Mouse (Mus musculus): ENCODE data around the gene Sh3d21. TPM values are rescaled to one million over a fixed set of nuclear protein-coding genes. Genes with fewer than 3 reads are reported as not detected.
A peak's percentile ranks its signal among the peaks of the same experiment; 100 is the strongest.

Sh3d21 gene
- polyA plus RNA-seq, 1 experiment from 2014 or later = 2.1 TPM

GRCm38 (mm10) chr4:126134236-126134635, 29.1 kb downstream of the Sh3d21 start:
- Histone ChIP-seq H3K4me2 (replicated peaks) (no peak overlapping the region), H3K27ac (no peak overlapping the region), H3K4me1 (peaks cover 19% of the 10 kb centered on the region), H3K9ac (no peak overlapping the region), H3K27me3 (replicated peaks) (no peaks in the 10 kb centered on the region), H3K9me3 (no peaks in the 10 kb centered on the region), H3K4me3 (no peak overlapping the region), H3K36me3 (peaks cover 78% of the 10 kb centered on the region)
- ATAC-seq (ENCODE audit: low FRiP score, low read depth) = no peak
- WGBS = 91% methylated on average over 4 of the region's 4 CpGs

- H3K4me3 ChIP-seq = no peak overlapping the region
- H3K4me2 ChIP-seq (replicated peaks) = no peak overlapping the region; the same call in 1 of the 2 replicates
- H3K27ac ChIP-seq = no peak overlapping the region
- no peaks in the 10 kb centered on the region for H3K27me3 ChIP-seq (replicated peaks)
- H3K9me3 ChIP-seq = no peaks in the 10 kb centered on the region
- peaks cover 19% of the 10 kb centered on the region for H3K4me1 ChIP-seq
- no peak for ATAC-seq (ENCODE audit: low FRiP score, low read depth)
- WGBS = 71% methylated on average over 6 of the region's 6 CpGs
- no peak overlapping the region for H3K9ac ChIP-seq
- peaks cover 78% of the 10 kb centered on the region for H3K36me3 ChIP-seq
Observed at GRCm38 (mm10) chr4:126132636-126133264, 30.5 kb downstream of the Sh3d21 start.

- H3K4me1 ChIP-seq = peaks cover 19% of the 10 kb centered on the region
- no peaks in the 10 kb centered on the region for H3K9me3 ChIP-seq
- no peak overlapping the region for H3K4me3 ChIP-seq
- WGBS = 50% methylated on average over 10 of the region's 10 CpGs
- peaks cover 77% of the 10 kb centered on the region for H3K36me3 ChIP-seq
- no peaks in the 10 kb centered on the region for H3K27me3 ChIP-seq (replicated peaks)
- H3K27ac ChIP-seq = peak overlapping the region; percentile 2; the same call in 1 of the 2 replicates
- H3K9ac ChIP-seq = no peak overlapping the region
- no peak for ATAC-seq (ENCODE audit: low FRiP score, low read depth)
- H3K4me2 ChIP-seq (replicated peaks) = no peak overlapping the region
Observed at GRCm38 (mm10) chr4:126131290-126132121, 31.8 kb downstream of the Sh3d21 start.

GRCm38 (mm10) chr4:126130502-126130901, 32.8 kb downstream of the Sh3d21 start:
- Histone ChIP-seq H3K9me3 (no peaks in the 10 kb centered on the region), H3K4me1 (peaks cover 19% of the 10 kb centered on the region), H3K27ac (no peak overlapping the region), H3K36me3 (peaks cover 77% of the 10 kb centered on the region), H3K27me3 (replicated peaks) (no peaks in the 10 kb centered on the region), H3K4me3 (no peak overlapping the region), H3K4me2 (replicated peaks) (no peak overlapping the region), H3K9ac (no peak overlapping the region)
- ATAC-seq (ENCODE audit: low FRiP score, low read depth) = no peak
- WGBS = 76% methylated on average over 11 of the region's 11 CpGs

GRCm38 (mm10) chr4:126123309-126124040, 39.8 kb downstream of the Sh3d21 start:
- H3K4me2 ChIP-seq (replicated peaks) = no peak overlapping the region
- H3K27me3 ChIP-seq (replicated peaks) = no peaks in the 10 kb centered on the region
- no peak for ATAC-seq (ENCODE audit: low FRiP score, low read depth)
- no peaks in the 10 kb centered on the region for H3K4me1 ChIP-seq
- WGBS = 93% methylated on average over 10 of the region's 10 CpGs
- no peak overlapping the region for H3K9ac ChIP-seq
- H3K27ac ChIP-seq = no peak overlapping the region
- peaks cover 51% of the 10 kb centered on the region for H3K36me3 ChIP-seq
- H3K9me3 ChIP-seq = peaks cover 14% of the 10 kb centered on the region
- H3K4me3 ChIP-seq = no peak overlapping the region

GRCm38 (mm10) chr4:126120506-126120905, 42.8 kb downstream of the Sh3d21 start:
- Histone ChIP-seq H3K27ac (no peak overlapping the region), H3K9me3 (peaks cover 14% of the 10 kb centered on the region), H3K27me3 (replicated peaks) (no peaks in the 10 kb centered on the region), H3K9ac (no peak overlapping the region), H3K4me2 (replicated peaks) (no peak overlapping the region), H3K36me3 (peaks cover 30% of the 10 kb centered on the region), H3K4me1 (0 out of 2 replicates have a peak, but pooled peaks cover 5% of the 10 kb centered on the region), H3K4me3 (no peak overlapping the region)
- ATAC-seq (ENCODE audit: low FRiP score, low read depth) = no peak
- WGBS = 94% methylated on average over 2 of the region's 2 CpGs

- H3K27ac ChIP-seq = no peak overlapping the region
- H3K9ac ChIP-seq = no peak overlapping the region
- no peaks in the 10 kb centered on the region for H3K27me3 ChIP-seq (replicated peaks)
- ATAC-seq (ENCODE audit: low FRiP score, low read depth) = no peak
- 89% methylated on average over 5 of the region's 5 CpGs for WGBS
- no peak overlapping the region for H3K4me3 ChIP-seq
- H3K4me1 ChIP-seq = 0 out of 2 replicates have a peak, but pooled peaks cover 5% of the 10 kb centered on the region
- H3K36me3 ChIP-seq = peaks cover 25% of the 10 kb centered on the region
- H3K4me2 ChIP-seq (replicated peaks) = no peak overlapping the region
- H3K9me3 ChIP-seq = peaks cover 14% of the 10 kb centered on the region
Observed at GRCm38 (mm10) chr4:126120052-126120451, 43.2 kb downstream of the Sh3d21 start.

GRCm38 (mm10) chr4:126119051-126119450, 44.2 kb downstream of the Sh3d21 start:
- 89% methylated on average over 1 of the region's 1 CpGs for WGBS
- Histone ChIP-seq H3K27me3 (replicated peaks) (no peaks in the 10 kb centered on the region), H3K4me2 (replicated peaks) (no peak overlapping the region), H3K36me3 (peaks cover 18% of the 10 kb centered on the region), H3K9ac (no peak overlapping the region), H3K9me3 (peaks cover 14% of the 10 kb centered on the region), H3K4me1 (0 out of 2 replicates have a peak, but pooled peaks cover 5% of the 10 kb centered on the region), H3K4me3 (no peak overlapping the region), H3K27ac (no peak overlapping the region)
- no peak for ATAC-seq (ENCODE audit: low FRiP score, low read depth)

GRCm38 (mm10) chr4:126118651-126119050, 44.6 kb downstream of the Sh3d21 start:
- Histone ChIP-seq H3K27me3 (replicated peaks) (no peaks in the 10 kb centered on the region), H3K9me3 (peaks cover 14% of the 10 kb centered on the region), H3K27ac (no peak overlapping the region), H3K4me3 (no peak overlapping the region), H3K36me3 (peaks cover 18% of the 10 kb centered on the region), H3K4me1 (0 out of 2 replicates have a peak, but pooled peaks cover 9% of the 10 kb centered on the region), H3K4me2 (replicated peaks) (no peak overlapping the region), H3K9ac (no peak overlapping the region)
- no peak for ATAC-seq (ENCODE audit: low FRiP score, low read depth)
- WGBS = 89% methylated on average over 4 of the region's 4 CpGs

GRCm38 (mm10) chr4:126117116-126117515, 46.2 kb downstream of the Sh3d21 start:
- H3K36me3 ChIP-seq = peaks cover 14% of the 10 kb centered on the region
- no peaks in the 10 kb centered on the region for H3K27me3 ChIP-seq (replicated peaks)
- H3K27ac ChIP-seq = no peak overlapping the region
- no peak overlapping the region for H3K4me3 ChIP-seq
- H3K4me2 ChIP-seq (replicated peaks) = no peak overlapping the region
- 86% methylated on average over 8 of the region's 8 CpGs for WGBS
- peaks cover 14% of the 10 kb centered on the region for H3K9me3 ChIP-seq
- H3K9ac ChIP-seq = no peak overlapping the region
- 0 out of 2 replicates have a peak, but pooled peaks cover 14% of the 10 kb centered on the region for H3K4me1 ChIP-seq
- no peak for ATAC-seq (ENCODE audit: low FRiP score, low read depth)

- Histone ChIP-seq H3K36me3 (peaks cover 10% of the 10 kb centered on the region), H3K4me1 (peaks cover 18% of the 10 kb centered on the region), H3K4me3 (no peak overlapping the region), H3K27ac (no peak overlapping the region), H3K4me2 (replicated peaks) (no peak overlapping the region), H3K9ac (no peak overlapping the region), H3K27me3 (replicated peaks) (no peaks in the 10 kb centered on the region), H3K9me3 (peaks cover 3% of the 10 kb centered on the region; the same call in 1 of the 2 replicates)
- 70% methylated on average over 6 of the region's 6 CpGs for WGBS
- ATAC-seq (ENCODE audit: low FRiP score, low read depth) = no peak
Observed at GRCm38 (mm10) chr4:126115871-126116521, 47.3 kb downstream of the Sh3d21 start.
